Mouse (Mus musculus): ENCODE data around the gene Cyp1a2. TPM values are rescaled to one million over a fixed set of nuclear protein-coding genes. Genes with fewer than 3 reads are reported as not detected.

The Cyp1a2 gene
- total RNA-seq, 2 experiments from 2014 or later, result not detected

DNA sequence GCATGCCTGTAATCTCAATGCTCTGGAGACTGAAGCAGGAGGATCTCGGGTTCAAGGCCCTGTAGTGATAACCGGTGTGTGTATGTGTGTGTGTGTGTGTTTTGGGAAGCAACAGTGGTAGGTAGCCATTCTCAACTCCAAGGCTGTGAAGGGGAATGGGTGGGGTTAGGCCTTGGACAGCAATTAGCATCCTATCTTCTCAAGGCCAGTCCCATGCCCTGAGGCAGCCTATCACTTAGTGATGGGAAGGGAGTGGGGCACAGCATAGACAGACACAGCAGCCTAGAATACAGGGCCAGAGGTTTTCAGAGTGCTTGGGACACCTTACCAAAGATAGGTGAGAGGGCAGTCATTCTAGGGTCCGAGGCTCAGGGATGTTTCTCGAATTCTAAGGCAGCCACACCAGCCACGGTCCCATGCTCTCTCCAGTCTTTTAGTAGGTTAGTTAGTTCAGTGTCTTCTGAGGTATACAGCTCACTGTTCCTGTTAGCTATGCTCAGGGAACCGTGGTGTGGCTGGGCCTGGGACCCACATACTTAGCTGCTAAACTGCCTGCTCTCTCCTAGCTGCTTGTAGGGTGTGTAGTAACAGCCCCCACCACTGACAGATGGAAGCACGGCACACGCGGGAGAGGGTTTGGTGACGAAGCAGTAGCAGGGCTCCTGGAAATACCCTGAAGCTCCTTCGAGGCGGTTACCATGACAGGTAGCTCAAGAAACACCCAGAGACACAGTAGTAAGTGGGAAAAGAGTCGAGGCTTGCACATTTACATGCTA, 41.5 kb downstream of the Cyp1a2 start:
- Histone ChIP-seq H3K27ac (peak overlapping the region; percentile 77; the same call in 1 of the 2 replicates), H3K4me3 (no peak overlapping the region)
- intact Hi-C loops (cut with DNase I), result no loop called here
- no peak for DNase-seq
- TF ChIP-seq CTCF (IDR thresholded peaks at IDR 0.05), result no peak

GRCm38 (mm10) chr9:57641022-57641421, 42.5 kb downstream of the Cyp1a2 start:
- Histone ChIP-seq H3K4me3 (peak overlapping the region; percentile 52), H3K27ac (peak overlapping the region; percentile 77)
- DNase-seq, result peak; percentile 50
- no peak for TF ChIP-seq CTCF (IDR thresholded peaks at IDR 0.05)
- intact Hi-C loops (cut with DNase I), result no loop called here

DNA sequence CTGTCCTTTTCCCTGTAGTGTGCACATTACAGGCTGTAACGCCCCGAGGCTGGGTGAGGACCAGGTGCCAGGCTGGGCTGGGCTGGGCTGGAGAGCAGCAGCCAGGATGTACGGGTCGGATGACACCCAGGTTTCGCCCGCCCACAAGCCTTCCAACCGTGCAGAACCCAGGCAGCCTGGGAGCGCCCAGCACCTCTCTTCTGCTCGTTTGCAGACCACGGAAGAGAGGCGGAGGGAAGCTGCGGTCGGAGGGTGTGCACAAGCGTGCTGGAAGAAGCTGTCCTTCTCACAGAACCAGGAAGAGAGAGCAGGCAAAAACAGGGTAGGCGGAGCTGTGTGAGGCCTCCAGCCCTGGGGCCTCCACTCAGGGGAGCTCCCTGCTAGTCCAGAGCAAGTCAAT, 43.1 kb downstream of the Cyp1a2 start:
- peak overlapping the region; percentile 52 for H3K4me3 ChIP-seq
- DNase-seq, result peak; percentile 85
- intact Hi-C loops (cut with DNase I), result no loop called here
- TF ChIP-seq CTCF (IDR thresholded peaks at IDR 0.05), result no peak
- peak overlapping the region; percentile 77 for H3K27ac ChIP-seq

DNA sequence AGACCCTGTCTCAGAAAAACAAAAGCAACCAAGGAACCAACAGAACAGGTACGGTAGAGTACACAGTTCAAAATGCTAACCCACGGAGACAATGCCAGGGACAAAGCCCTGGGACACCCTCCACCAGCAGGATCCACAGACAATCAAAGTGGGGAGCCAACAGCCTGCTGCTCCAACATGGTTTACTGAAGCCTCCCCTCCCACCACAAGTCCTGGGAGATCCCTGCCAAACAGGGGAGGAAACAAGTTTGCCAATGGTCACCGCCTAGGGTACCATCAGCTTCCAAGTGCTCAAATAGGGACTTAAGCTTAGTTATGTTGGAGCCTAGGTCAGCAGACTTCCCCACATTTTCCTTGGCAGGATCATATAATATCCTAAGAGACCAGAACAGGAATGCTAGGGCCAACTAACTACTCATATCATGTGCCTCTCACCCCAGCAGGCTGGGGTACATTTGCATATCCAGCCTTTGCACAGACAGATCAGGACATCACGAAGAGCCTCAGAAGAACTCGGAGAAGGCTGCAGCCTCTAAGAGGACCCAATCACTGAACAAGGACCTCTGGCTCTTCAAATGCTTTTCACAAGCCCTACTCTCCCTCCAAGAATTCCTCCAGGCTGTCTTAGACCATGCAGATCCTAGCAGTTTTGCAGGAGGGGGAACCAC, 43.7 kb downstream of the Cyp1a2 start:
- intact Hi-C loops (cut with DNase I), result no loop called here
- Histone ChIP-seq H3K4me3 (peak overlapping the region; percentile 52), H3K27ac (peak overlapping the region; percentile 77)
- no peak for TF ChIP-seq CTCF (IDR thresholded peaks at IDR 0.05)
- no peak for DNase-seq

DNA sequence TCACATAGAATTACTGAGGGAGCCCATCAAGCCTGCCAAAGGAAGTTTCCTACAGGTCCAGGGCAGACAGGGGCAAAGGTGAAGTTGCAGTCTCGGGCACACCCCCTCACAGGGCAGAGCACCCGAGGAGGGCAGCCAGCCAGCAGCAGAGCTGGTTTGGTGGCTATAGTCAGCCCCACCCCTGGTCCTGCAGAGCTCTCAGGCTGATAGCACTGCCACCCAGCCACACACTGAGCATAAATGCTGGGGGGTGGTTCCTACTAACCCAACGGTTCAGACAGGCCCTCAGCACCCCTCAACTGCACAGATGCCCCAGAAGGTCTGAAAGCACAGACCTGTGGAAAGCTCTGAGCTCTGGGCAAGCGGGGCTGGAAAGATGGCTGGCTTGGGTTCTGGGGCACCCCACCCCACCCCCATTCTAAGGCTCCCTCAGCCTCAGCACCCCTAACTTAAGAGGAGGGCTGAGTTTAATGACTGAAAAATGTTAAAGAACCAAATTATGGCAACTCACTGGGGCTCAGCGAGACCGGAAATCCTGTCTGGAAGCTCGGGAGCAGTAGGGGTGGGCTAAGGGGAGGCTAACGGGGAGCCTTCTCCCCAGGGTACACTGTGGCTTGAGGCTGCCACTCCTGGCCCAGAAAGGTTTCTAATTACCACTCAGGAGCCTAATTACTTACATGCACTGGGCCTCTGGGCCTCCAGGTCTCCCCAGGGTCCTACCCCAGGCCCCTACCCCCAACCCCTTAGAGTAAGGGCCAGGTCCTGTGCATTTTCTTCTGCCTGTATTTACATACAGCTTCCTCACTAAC, 44.6 kb downstream of the Cyp1a2 start:
- H3K4me3 ChIP-seq, result peak overlapping the region; percentile 33

GRCm38 (mm10) chr9:57637741-57638322, 45.7 kb downstream of the Cyp1a2 start:
- Histone ChIP-seq H3K4me3 (peak overlapping the region; percentile 33; the same call in 1 of the 2 replicates), H3K27ac (peak overlapping the region; percentile 77)
- no peak for TF ChIP-seq CTCF (IDR thresholded peaks at IDR 0.05)
- peak; percentile 72 for DNase-seq
- intact Hi-C loops (cut with DNase I), result no loop called here

More for the DNA sequence above, 44.6 kb downstream of the Cyp1a2 start:
- intact Hi-C loops (cut with DNase I), result no loop called here
- DNase-seq, result peak; percentile 49
- no peak for TF ChIP-seq CTCF (IDR thresholded peaks at IDR 0.05)
- peak overlapping the region; percentile 77 for H3K27ac ChIP-seq

- no peak for TF ChIP-seq CTCF (IDR thresholded peaks at IDR 0.05)
- DNase-seq, result no peak
- H3K27ac ChIP-seq, result peak overlapping the region; percentile 77
- H3K4me3 ChIP-seq, result no peak overlapping the region; the same call in 1 of the 2 replicates
- intact Hi-C loops (cut with DNase I), result no loop called here
Observed at GRCm38 (mm10) chr9:57637272-57637671, 46.2 kb downstream of the Cyp1a2 start.

DNA sequence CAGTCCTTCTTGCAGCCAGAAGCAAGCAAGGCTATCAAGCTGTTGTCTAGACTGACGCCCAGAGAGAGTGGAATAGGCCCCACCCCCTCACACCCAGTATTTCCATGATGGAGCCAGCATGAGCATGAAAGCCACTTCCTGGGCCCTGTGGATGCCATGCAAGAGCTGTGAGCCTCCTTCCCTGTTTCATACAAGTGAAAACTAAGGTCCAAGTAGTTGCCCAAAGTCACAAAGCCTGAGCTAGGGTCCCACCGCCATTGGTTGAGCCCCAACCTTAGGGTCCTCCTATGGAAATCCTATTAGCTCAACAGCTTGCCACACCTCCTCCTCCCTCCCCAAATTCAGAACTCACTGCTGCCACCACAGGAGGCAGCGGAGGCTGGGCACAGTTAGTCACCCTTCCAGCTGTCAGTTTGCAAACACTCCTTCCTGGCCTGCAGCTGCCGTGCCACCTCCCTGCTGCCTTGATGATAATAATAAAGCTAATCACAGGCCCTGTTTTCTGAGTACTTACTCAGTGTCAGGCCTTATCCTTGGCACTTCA, 50.0 kb downstream of the Cyp1a2 start:
- no peak for TF ChIP-seq CTCF (IDR thresholded peaks at IDR 0.05)
- DNase-seq, result no peak
- Histone ChIP-seq H3K4me3 (no peak overlapping the region), H3K27ac (no peak overlapping the region; the same call in 1 of the 2 replicates)
- intact Hi-C loops (cut with DNase I), result loop anchor here (1.0 kb wide), 1 partner anchor 10 kb away; no protein-coding TSS in a partner anchor

DNA sequence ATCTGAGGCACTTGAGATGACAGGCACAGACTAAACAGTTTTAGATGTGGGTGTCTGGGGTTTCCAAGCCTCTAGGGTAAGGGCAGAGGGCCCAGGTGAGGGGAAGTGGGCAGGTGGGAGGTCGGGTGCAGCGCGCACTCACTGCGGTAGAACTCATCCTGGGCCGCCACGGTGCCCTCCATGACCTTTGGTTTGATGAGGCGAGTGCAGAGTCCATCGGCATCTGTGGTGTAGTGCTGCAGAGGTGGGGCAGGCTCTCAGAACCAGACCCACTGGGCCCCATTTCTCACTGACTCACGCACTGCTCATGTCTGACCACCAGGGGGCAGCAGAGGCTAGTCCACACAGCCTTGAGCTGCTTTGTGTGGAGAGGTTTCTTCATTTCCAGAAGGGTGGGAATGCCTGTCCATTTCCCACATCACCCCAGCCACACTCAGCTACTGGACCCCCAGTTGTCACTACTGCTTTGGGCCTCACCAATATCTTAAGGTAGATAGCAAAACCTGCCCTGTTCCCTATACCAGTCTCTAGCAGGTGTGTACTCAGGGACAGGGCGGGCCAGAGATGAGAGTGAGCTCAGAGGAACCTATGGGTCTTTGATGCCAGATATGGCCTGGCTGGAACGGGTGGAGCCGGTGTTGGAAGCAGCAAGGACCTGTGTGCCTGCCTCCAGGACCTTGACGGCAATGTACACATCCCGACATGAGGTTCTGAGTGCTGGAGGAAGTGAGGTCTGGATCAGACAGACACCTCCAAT, 54.2 kb downstream of the Cyp1a2 start:
- peak; percentile 100 for TF ChIP-seq CTCF (IDR thresholded peaks at IDR 0.05)
- no peak overlapping the region for H3K4me3 ChIP-seq
- peak; percentile 85 for DNase-seq
- intact Hi-C loops (cut with DNase I), result loop anchor here (1.0 kb wide), 2 partner anchors 16 to 26 kb away; no protein-coding TSS in a partner anchor
- no peak overlapping the region for H3K27ac ChIP-seq

DNA sequence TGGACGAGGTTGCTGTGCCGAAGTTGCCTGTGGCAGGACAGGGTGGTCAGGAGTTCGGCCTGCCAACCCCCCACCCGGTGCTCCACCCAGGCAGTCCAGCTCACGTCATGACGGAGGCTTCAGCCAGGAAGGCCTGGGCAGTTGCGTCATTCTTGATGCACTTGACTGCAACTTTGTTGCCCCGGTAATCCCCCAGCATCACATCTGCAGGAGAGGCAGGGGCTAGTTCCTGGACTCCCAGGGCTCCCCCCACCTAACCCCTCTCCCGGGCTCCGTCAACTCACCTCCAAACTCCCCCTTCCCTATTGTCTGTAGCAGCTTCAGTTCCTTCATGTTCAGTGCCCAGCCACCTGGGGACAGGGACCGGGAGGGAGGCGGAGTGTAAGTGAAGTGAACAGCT, 54.8 kb downstream of the Cyp1a2 start:
- H3K4me3 ChIP-seq, result no peak overlapping the region

GRCm38 (mm10) chr9:57627892-57628291, 55.6 kb downstream of the Cyp1a2 start:
- no peak for TF ChIP-seq CTCF (IDR thresholded peaks at IDR 0.05)
- intact Hi-C loops (cut with DNase I), result no loop called here
- H3K4me3 ChIP-seq, result no peak overlapping the region
- H3K27ac ChIP-seq, result no peak overlapping the region
- no peak for DNase-seq

More for the DNA sequence above, 54.8 kb downstream of the Cyp1a2 start:
- DNase-seq, result no peak
- TF ChIP-seq CTCF (IDR thresholded peaks at IDR 0.05), result no peak
- no peak overlapping the region for H3K27ac ChIP-seq
- intact Hi-C loops (cut with DNase I), result loop anchor here (1.0 kb wide), 2 partner anchors 17 to 27 kb away; no protein-coding TSS in a partner anchor
